Mouse (Mus musculus): ENCODE measurements around the gene C5ar1.
"Not testable (repeated sequence)": the region's sequence is repeated elsewhere in the genome, so short reads cannot be mapped to it uniquely, and the experiment has no call there.

C5ar1 gene

GRCm38 (mm10) chr7:16273766-16274140 lies 14.4 kb upstream of the C5ar1 start:
- peak; percentile 84 for DNase-seq

GRCm38 (mm10) chr7:16273081-16273765 lies 13.9 kb upstream of the C5ar1 start, which contains the start of gene Inafm1:
Gene Inafm1 (minus strand): TSS chr7:16273617.
- peak; percentile 89 for DNase-seq

GRCm38 (mm10) chr7:16272681-16273080 lies 13.3 kb upstream of the C5ar1 start:
- DNase-seq = peak; percentile 69

GRCm38 (mm10) chr7:16271139-16271538 lies 11.8 kb upstream of the C5ar1 start:
- DNase-seq = no peak

GRCm38 (mm10) chr7:16266593-16266992 lies 7.3 kb upstream of the C5ar1 start:
- DNase-seq = not testable (repeated sequence)

- no peak for DNase-seq
Observed at GRCm38 (mm10) chr7:16265856-16266255, 6.5 kb upstream of the C5ar1 start.

GRCm38 (mm10) chr7:16263843-16264242 lies 4.5 kb upstream of the C5ar1 start:
- DNase-seq = no peak

- DNase-seq = peak; percentile 60
Observed at GRCm38 (mm10) chr7:16263015-16263787, 3.9 kb upstream of the C5ar1 start.

- DNase-seq = no peak
Observed at GRCm38 (mm10) chr7:16261097-16261496, 1.8 kb upstream of the C5ar1 start.

GRCm38 (mm10) chr7:16257830-16258229 lies 1.5 kb downstream of the C5ar1 start:
- DNase-seq = no peak

- not testable (repeated sequence) for DNase-seq
Observed at GRCm38 (mm10) chr7:16255963-16256362, 3.4 kb downstream of the C5ar1 start.

GRCm38 (mm10) chr7:16254195-16254594 lies 5.1 kb downstream of the C5ar1 start:
- DNase-seq = no peak

GRCm38 (mm10) chr7:16250687-16251086 lies 8.7 kb downstream of the C5ar1 start:
- DNase-seq = no peak

GRCm38 (mm10) chr7:16245958-16246357 lies 13.4 kb downstream of the C5ar1 start:
- no peak for DNase-seq

GRCm38 (mm10) chr7:16244067-16244466 lies 15.3 kb downstream of the C5ar1 start, which contains the start of gene C5ar2:
Gene C5ar2 (minus strand): TSS chr7:16244154.
- DNase-seq = no peak

GRCm38 (mm10) chr7:16242198-16242597 lies 17.1 kb downstream of the C5ar1 start:
- DNase-seq = no peak

- DNase-seq = no peak
Observed at GRCm38 (mm10) chr7:16241787-16242186, 17.6 kb downstream of the C5ar1 start.

GRCm38 (mm10) chr7:16240978-16241303 lies 18.4 kb downstream of the C5ar1 start:
- DNase-seq = no peak

- DNase-seq = no peak
Observed at GRCm38 (mm10) chr7:16240281-16240977, 18.9 kb downstream of the C5ar1 start.

GRCm38 (mm10) chr7:16239554-16239997 lies 19.8 kb downstream of the C5ar1 start:
- DNase-seq = no peak

- peak; percentile 77 for DNase-seq
Observed at GRCm38 (mm10) chr7:16229869-16230268, 29.5 kb downstream of the C5ar1 start.

GRCm38 (mm10) chr7:16221582-16222272 lies 37.6 kb downstream of the C5ar1 start, which contains the start of gene Dhx34:
Gene Dhx34 (minus strand): TSS chr7:16222037.
- peak; percentile 95 for DNase-seq

GRCm38 (mm10) chr7:16213986-16214385 lies 45.4 kb downstream of the C5ar1 start:
- no peak for DNase-seq

Data from kidney, adult 11 months (tissue).